Mouse (Mus musculus) common myeloid progenitor, adult 5-6 weeks (primary cell): ENCODE data around the gene Cfap299. TPM values are rescaled to one million over a fixed set of nuclear protein-coding genes. Genes with fewer than 3 reads are reported as not detected.

Experiments
- ATAC-seq: replicated peaks from 2 replicates; pipeline ENCODE4 v1.8.0; 2016; ENCODE audit warnings: low read depth, mild to moderate bottlenecking, moderate TSS enrichment, inconsistent platforms; ENCODE audit not compliant: poor library complexity, severe bottlenecking
- total RNA-seq: library from RNA; stranded (forward); fragments of 200-1000, 187-1606 nt; gene quantifications from 2 replicates; pipeline ENCODE4 v1.2.3, GENCODE M21; 2017

Cfap299 gene
- total RNA-seq, 1 experiment from 2014 or later = not detected

GRCm38 (mm10) chr5:98376058-98376798, 47.1 kb downstream of the Cfap299 start:
- no peak for ATAC-seq

DNA sequence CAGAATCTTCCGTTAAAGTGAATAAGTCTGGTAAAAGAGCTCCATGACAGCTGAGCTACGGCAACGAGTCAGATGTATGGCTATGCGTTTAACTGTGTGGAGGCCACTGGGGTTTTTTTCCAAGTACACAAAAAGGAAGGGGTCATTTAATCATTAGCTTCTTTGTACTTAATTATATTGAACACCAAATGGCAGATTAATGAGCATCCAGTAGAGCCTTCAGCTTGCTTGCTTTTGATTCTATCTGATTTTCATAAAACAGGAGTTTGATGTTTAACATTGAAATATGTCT, 47.6 kb downstream of the Cfap299 start:
- ATAC-seq = no peak

DNA sequence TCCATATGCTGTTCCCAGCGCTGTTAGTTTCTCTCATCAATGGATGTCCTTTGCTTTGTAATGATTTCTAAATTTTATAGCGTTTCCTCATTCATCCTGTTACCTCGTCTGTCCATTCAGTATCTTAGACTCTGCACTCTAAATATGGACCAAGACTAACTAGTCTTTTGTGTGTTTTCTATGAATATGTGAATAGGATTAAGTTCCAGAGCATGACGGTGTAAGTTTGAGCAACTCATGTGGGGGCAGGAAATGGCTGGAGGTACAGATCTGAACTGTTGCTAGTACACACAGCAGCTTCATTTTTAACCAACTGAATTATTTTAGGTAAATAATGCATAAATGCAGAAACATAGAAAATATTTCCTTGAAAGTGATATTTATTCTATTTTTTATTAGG, 51.3 kb downstream of the Cfap299 start:
- no peak for ATAC-seq

DNA sequence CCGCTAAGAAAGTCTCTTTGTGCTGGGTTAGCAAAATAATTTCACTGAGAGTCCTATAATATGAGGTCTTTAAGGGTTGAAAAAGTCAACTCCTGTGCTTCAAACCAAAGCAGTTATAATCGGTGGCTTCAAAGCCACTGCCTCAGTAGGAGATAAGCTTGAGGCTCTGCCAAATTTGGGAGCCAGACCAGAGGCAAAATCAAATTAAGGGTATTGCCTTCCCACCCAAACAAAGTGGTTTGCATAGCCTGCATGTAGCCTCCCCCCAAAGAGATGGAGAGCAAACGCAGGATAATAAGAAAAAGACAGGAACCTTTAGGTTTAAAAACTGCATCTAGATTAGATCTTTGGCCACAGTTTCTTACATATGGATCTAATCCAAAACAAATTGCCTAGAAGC, 58.0 kb downstream of the Cfap299 start:
- ATAC-seq = no peak

GRCm38 (mm10) chr5:98402165-98402564, 73.1 kb downstream of the Cfap299 start:
- ATAC-seq = no peak

DNA sequence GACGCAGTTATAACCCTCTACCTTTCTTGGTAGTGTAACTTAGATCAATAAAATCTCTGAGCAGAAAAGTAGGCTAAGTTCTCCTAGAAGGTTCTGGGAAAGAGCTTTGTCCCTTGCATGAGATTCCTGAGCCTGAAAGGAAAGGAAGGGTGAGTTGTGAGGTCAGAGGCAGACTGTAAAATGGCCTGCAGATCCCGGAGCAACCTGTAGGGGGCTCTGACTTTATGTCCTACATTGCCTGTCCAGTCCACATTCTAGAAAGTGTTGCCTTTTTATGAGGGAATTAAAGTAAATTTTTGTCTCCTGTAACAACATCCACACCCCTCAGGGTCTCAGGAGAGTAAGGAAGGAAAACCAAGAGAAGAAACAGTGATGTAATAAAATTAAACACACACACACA, 81.0 kb downstream of the Cfap299 start:
- ATAC-seq = peak; percentile 56; the same call in 1 of the 2 replicates

DNA sequence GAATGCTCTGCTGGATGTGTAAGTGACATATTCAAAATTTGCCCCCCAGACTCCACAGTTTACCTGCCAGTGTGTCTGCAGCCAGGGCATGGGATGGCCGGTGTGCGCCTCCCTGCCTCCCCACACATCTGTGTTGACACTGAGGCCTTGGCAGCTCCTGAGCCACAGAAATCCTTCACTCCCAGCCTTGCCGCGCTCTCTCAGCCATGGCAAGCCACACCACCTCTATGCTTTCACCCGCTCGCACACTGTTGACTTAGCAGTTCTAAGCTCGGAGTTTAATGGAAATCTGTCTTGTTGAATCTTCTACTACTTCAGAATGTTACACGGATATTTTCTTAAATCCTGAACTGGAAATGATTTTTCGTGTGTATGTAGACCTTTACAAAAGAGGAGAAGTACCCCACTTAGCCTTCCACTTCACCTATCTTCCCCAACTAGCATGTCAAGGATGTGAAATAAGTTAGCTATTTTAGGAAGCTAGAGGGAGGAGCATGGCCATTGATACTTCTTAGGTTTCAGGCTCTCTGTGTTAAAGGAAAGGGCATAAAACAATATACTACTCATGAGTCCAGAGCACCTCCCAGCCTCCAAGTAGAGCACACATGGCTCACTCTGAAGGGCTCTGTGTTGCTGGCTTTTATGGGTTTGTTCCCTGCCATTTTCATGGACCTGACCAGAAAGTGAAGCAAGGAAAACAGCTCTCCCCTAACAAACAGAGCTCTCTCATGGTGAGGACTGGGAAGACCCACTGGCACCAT, 87.5 kb downstream of the Cfap299 start:
- ATAC-seq = no peak

GRCm38 (mm10) chr5:98424965-98425364, 95.9 kb downstream of the Cfap299 start:
- ATAC-seq = no peak

- no peak for ATAC-seq
These were observed 97.0 kb downstream of the Cfap299 start for GRCm38 (mm10) chr5:98426112-98426511.

DNA sequence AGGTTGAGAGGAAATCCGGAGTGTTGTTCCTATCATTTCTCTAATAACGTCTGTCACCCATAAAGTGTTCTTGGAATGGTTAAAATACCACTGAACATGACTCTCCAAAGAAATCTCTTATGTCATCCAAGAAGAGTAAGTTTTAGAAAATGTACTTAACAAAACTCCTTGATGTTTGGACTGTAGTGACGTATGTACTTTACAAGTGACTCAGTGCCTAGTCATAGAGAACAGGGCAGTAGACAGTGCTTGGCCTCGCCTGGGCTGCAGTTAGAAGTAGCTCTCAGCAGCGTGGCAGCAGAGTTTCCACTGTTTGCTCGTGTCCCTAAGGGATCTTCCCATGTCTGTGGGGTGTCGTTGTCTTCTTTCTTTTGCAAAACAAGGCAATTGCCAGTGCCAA, 101.0 kb downstream of the Cfap299 start:
- ATAC-seq = no peak

GRCm38 (mm10) chr5:98438686-98439085, 109.6 kb downstream of the Cfap299 start:
- ATAC-seq = no peak

GRCm38 (mm10) chr5:98446771-98447462, 117.8 kb downstream of the Cfap299 start:
- no peak for ATAC-seq

DNA sequence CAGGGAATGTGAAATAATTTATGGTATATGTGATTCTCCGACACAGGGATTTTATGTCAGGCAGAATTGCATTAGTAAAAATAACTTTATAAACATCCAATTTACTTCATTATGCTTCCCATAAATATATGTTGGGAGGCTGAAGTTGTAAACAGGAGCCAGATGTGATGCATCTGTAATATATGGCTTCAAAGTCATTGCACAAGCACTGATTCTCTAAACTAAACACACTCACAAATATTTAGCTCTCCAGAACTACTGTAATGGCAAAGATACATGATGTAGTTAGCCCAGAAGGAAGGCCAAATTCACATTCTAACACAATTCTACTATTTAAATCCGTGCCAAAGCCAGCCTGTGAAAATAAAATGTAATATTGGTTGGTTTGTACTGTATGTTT, 120.8 kb downstream of the Cfap299 start:
- no peak for ATAC-seq

DNA sequence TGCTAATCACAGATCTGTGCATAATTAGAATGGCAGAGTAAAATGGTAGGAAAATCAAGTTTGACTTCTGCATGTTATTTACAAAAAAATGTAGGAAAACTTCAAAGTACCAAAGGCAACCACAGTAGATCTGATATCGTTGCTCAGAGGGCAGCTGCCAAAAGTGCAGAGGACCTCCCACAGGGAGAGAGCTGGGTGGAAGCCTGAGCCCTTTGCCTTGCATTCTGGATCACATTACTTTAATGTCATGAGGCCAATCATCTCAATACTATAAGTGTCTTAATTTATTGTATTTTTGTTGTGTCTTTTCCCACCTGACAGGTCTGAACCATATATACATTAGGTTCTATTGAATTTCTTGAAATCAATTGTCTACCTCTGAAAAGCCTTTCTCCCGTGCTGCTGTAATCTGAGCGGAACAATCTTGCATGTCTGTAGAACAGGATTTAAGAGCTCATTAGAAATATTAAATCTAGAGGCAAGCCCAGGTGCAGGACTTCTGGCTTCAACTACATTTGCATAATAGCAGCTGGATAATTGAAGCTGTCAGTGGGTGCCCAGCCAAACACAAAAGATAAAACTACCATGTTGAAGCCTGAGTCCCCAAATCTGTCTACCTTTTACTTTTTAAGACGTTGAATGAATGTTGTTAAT, 137.9 kb downstream of the Cfap299 start:
- ATAC-seq = no peak

DNA sequence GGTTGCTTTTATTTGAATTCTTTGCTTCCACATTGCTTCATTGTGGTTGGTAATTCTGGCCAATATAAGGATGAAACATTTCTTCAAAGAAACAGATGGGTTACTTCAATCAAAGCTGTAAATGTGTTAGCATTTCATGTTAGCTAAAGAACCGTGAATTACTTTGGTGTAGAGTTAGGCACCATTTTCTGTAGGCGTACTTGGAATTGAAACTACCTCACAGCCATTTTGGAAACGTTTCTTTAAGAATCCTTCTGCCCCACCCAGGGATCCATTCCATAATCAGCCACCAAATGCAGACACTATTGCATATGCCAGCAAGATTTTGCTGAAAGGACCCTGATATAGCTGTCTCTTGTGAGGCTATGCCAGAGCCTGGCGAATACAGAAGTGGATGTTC, 140.9 kb downstream of the Cfap299 start:
- ATAC-seq = no peak

DNA sequence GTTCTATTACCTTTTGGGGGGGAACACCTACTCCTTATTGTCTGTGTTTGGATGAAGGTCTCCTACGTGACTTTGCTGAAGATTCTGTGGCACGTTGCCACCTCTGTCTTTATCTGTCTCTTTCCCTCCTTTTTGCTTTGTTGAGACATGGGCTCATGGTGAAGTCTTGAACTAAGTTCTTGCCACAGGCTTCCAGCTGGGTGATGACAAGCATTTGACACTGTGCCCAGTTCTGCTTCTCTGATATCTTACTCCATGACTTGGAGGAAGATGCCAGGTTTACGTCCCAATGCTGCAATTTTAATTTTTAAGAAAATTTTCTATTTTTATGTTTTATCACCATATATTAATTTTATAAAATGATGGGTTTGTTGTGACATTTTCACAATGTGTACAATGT, 147.4 kb downstream of the Cfap299 start:
- ATAC-seq = no peak

- no peak for ATAC-seq
These were observed 148.2 kb downstream of the Cfap299 start for GRCm38 (mm10) chr5:98477261-98477660.

DNA sequence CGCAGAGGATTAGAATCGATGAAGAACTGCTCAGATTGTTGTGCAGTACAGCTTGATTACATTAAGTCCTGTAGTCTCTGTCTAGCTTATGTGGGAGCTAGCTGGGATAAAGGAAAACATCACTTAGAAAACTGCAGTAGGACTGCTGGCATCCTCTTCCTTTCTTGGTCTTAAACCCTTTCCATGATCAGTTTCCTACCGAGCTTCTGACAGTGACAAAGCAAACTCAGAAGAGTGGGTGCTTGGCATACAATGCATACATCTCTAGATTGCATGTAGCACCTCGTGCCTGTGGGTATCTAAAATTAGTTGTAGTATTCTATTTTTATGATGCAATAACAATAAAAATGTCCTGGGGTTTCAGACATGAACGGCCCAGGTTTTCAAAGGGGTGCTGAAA, 154.4 kb downstream of the Cfap299 start:
- ATAC-seq = no peak

DNA sequence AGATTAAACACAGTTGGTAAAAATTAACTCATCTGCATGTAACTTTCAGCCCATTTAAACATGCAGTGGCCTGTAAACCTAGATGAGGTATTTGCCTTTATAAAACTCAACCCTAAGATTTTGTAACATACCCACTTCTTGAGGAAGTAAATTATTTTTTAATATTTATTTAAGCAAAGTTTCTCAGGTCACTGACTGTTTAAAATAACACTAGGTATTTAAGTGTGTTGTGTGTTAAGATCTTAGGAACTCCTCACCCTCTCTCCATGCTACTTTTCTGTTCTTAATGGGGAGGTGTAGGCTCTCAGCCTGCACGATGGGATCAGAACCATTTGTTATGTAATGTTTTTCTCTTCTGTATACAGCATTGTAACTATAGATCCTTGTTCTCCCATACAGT, 156.1 kb downstream of the Cfap299 start:
- no peak for ATAC-seq

DNA sequence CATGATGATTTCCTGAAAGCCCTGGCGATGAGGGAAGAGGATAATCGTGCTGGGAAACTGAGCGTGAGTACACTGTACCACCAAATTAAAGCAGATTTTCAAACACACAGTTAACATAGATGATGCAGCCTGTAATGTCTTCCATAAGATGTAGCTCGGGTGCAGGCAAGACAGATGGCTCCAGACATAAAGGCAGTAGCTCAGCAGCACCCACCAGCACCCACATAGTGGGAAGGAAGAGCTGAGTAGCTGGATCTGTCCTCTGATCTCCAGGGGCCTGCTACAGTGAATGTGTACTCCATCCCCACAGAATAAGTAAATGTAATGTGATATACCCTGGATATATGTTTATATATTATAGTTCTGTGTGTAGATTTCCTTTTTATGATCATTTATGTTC, 169.2 kb downstream of the Cfap299 start:
- no peak for ATAC-seq

- no peak for ATAC-seq
These were observed 187.1 kb downstream of the Cfap299 start for GRCm38 (mm10) chr5:98516214-98516613.
